Mouse (Mus musculus) frontal cortex, adult (tissue): ENCODE results near the gene Slc22a29.
A peak's percentile ranks its signal among the peaks of the same experiment; 100 is the strongest.
"Not testable (repeated sequence)": the region's sequence is repeated elsewhere in the genome, so short reads cannot be mapped to it uniquely, and the experiment has no call there.

ENCODE experiments used
- ATAC-seq: cut with Nextera tagmentation; 2 replicates; pipeline ENCODE4 v1.9.2; 2017; ENCODE audit warnings: mild to moderate bottlenecking, moderate library complexity, mixed read lengths; ENCODE audit not compliant: low TSS enrichment

The Slc22a29 gene

DNA sequence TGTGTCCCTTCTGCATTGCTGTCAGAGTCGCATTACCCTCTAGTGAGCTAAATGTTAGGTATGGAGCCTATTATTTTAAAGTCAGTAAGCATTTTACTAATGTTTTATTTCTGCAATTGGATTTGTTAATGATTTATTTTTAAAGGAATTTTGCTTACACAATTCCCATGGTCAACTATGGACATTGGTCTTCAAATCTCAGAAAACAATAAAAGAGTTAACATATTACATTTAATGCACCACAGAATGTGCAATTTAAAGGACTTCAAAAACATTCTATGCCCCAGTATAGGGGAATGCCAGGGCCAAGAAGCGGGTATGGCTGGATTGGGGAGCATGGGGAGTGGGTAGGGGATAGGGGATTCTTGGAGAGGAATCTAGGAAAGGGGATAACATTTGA, at the start of gene Slc22a29:
TSS of gene Slc22a29 (minus strand) at position 101 of the 400 bp plus-strand sequence.
- no peak for ATAC-seq

DNA sequence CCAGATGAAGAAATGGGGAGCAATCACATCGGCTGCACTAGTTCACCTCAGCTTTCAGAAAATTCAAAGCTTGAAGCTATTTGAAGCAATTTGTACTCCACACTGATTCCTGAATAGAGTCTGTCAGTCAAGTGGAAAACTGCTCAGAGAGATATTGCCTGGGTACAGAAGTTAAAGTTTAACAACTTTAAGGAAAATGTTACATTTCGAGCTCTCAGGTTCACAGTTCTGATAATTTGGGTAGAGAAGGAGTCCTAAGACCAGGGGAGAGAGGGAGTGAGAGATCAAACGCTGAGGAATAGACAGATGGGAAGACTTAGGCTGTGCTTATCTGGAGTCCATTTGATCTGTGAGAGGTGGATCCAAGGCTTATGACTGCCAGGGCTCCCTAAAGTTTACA, 46.6 kb upstream of the Slc22a29 start:
- no peak for ATAC-seq

DNA sequence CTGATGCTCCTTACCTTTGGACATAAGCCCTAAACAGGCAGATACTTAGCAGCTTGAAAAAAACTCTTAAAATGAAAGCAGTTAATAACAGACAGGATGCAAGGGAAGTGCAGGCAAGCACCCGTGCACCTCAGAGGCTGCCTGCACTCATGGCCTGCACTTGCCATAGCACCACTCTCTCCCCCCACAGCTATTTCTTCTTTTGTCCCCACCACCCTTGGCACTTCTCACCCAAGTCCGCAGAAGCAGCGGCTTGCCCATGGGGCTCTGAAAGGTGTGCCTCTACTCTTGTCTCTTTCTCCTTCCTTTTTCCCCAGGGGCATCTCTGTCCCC, 34.0 kb upstream of the Slc22a29 start:
- no peak for ATAC-seq

DNA sequence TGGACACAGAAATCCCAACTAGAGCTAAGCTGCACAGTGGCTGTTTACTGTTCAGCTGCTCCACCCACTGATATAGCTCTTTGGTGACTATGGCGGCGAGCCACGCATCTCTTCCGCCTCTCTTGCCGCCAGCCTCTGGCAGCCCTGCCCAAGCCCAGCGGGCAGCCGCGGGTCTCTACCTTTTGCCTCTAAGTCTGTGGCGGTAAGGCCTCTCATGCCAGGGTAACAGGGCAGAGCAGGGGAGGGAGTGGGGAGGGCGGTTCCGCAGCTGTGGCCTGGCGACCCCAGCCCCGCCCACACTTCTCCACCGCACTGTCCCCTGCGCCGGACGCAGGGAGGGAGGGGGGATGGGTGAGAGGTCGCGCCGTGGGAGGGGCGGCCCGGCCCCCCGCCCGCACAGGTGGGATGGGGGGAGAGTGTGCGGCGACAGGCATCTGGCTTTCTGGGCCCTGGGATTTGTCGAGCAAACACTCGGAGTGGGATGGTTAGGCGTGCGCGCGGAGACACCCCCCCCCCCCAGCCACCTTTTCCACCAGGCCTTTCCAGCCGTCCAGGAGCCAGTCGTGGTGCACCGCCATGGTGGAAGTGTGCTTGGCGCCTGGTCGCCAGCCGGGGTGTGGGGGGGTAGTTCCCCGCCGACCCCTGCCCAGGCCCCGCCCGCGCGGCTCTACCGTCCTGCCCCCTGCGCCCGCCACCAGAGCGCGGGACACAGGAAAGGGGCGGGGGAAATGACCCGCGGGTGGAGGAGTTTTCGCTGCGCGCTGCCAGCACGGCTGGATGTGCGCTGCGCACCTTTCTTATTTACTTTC, 33.4 kb upstream of the Slc22a29 start:
- peak; percentile 72 for ATAC-seq

DNA sequence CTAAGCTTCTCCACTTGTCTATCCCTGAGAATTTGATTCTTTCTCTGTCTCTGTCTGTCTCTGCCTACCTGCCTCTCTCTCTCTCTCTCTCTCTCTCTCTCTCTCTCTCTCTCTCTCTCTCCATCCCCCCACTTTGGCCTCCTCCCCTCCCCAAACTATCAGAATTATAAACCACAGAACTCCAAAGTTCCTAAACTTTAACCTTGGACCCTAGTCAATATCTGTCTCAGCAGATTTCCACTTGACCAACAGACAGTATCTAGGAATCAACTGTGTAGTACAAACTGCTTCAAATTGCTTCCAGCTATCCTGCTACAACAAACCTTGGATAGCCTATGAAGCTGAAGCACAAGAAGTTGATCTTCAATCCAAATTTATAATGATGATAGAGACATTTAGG, 10.2 kb upstream of the Slc22a29 start:
- no peak for ATAC-seq

DNA sequence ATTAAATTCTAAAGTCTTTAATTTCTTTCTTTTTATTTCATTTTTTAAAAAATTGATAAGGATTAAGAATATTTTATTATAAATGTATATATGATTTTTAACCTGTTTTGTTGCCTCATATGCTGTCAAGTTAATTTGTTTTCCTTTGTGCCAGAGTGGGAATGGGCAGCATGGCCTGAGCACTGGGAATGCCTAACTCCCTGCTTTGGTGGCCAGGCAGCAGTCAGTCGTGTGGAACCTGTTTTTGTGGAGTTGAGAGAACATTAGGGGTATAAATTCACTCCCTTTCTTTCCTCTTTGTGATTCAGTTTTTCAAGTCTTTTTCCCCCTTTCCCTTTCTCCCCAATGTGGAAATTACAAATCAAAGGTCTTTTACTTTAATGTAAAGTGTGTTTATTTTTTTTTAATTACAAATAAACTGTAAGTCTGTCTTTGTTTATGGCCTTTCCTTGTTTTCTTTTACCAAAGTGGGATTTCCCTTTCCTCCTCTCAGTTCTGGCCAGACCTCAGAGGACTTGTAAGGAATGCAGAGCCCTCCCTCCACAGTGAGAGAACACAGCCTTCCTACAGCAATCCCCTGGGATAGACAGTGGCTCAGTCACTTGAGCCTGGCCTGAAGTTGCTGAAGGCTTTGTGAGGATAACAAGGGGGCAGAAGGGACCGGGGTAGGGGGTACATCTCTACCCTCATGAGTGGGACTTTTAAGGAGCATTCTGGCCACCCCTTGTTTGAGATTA, 69.7 kb downstream of the Slc22a29 start:
- ATAC-seq = no peak

DNA sequence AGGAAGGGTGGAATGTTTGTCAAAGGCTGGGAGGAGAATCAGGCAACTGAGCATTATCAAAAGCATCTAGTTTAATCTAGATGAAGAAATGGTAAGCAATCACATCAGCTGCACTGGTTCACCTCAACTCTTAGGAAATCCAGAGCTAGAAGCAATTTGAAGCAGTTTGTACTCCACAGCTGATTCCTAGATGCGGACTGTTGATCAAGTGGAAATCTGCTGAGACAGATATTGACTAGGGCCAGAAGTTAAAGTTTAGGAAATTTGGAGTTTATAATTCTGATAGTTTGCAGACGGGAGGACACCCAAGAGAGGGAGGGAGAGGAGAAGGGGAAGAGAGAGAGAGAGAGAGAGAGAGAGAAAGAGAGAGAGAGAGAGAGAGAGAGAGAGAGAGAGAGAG, 76.0 kb downstream of the Slc22a29 start:
- not testable (repeated sequence) for ATAC-seq

DNA sequence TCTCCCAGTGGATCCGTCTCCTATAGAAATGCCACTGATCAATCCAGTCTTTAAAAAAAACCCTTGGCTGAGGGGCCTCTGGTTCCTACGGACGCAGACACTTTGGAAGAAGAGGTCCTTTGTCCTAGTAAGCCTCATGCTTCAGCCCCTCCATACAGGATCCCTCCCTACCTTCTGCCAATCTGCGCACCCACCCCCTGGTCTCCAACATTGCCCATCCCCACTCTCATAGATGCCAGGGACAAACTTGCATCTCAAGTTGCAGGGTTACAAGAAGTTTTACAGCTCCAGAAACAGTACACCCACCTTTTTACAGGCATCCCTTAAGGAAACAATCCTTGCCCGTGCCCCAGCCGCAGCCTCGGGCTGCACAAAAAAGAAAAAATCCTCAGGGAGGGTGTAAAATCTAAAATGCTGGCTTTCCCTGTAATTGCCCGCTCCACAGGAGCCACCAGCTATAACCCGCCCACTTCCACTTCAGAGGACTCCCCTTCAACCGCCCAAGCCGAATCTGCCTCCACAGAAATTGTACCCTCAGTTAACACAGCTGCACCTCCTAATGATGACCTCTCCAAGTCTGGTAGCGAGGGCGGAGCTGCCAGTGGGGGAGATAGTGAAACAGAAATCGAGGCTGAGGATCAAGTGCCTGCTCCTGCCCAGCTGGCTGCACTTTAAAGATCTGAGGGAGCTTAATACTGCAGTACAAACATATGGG, 84.4 kb downstream of the Slc22a29 start:
- ATAC-seq = not testable (repeated sequence)

DNA sequence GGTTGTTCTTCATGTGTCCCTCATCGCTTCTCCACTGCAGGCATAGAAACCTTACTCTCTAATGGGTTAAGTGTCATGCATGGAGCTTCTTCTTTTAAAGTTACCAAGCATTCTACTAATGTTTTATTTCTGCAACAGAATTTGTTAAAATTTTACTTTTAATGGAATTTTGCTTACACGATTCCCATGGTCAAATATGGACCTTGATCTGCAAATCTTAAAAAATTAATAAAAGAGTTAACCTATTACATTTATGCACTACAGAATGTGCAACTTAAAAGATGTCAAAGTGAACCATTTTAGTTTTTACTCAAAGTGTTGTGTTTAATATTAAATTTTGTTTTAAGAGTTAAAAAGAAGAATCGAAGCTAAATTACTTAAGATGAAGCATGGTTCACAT, 86.8 kb downstream of the Slc22a29 start, which contains the start of gene Slc22a28:
TSS of gene Slc22a28 (minus strand) at position 102 of the 400 bp plus-strand sequence.
- not testable (repeated sequence) for ATAC-seq
